In genomic region chr15:10690219-10690618, GRCm38 (mm10) we compare ENCODE assay signal across 10 mouse cellular contexts. TPM values are rescaled to one million over a fixed set of nuclear protein-coding genes. Genes with fewer than 3 reads are reported as not detected.
DNase-seq lines count a peak whose midpoint lies in the region; ATAC-seq and TF ChIP-seq lines count a peak whose summit lies in the region.
"Had no signal": no experiment of that assay in that cellular context is flagged by ENCODE, and none has a peak within 500 bp of the region (broad histone marks: within the 10 kb centered on the region; RNA-seq: fewer than 3 reads in every experiment).

No protein-coding gene starts in this region.

- DNase-seq in frontal cortex, postnatal 25 days (ENCODE audit: low spot score in 2 of 2) = no peak
- DNase-seq in urinary bladder, postnatal 14 days (ENCODE audit: low spot score) = peak; percentile 43
- DNase-seq in urinary bladder, postnatal 10 days (ENCODE audit: low spot score) = no peak
- DNase-seq in liver, embryonic 14.5 days (ENCODE audit: low read depth in 3 of 3, low spot score in 3 of 3) = peak in 2 of 3 experiments; percentile 22 to 30
- peak; percentile 84 for DNase-seq in yolk sac, embryonic 10.5 days (ENCODE audit: low spot score)
- DNase-seq in urinary bladder, postnatal 25 days (ENCODE audit: low spot score) = no peak
- DNase-seq in right cerebral cortex, postnatal 25 days = no peak
- DNase-seq: adrenal gland, postnatal 36 days had no signal

- H3K4me2 ChIP-seq in liver, embryonic 14.5 days (ENCODE audit: low read depth) = peak overlapping the region; percentile 18
- H3K4me2 ChIP-seq: midbrain, embryonic 12.5 days had no signal

- no peaks in the 10 kb centered on the region for H3K9me3 ChIP-seq in liver, embryonic 14.5 days (ENCODE audit: control insufficient read depth, low read length)
- H3K9me3 ChIP-seq: midbrain, embryonic 12.5 days had no signal

- TF ChIP-seq CTCF in liver, embryonic 14.5 days (IDR thresholded peaks at IDR 0.05; ENCODE audit: low read depth) = no peak

- H3K4me3 ChIP-seq in liver, embryonic 14.5 days (ENCODE audit: insufficient read depth in 1 of 2, low read depth in 2 of 2, low read length in 2 of 2) = no peak overlapping the region
- H3K4me3 ChIP-seq: midbrain, embryonic 12.5 days had no signal

- no peak for TF ChIP-seq EP300 in liver, embryonic 14.5 days (IDR thresholded peaks at IDR 0.05; ENCODE audit: low read depth)

- H3K9ac ChIP-seq in liver, embryonic 14.5 days (replicated peaks) = no peak overlapping the region
- H3K9ac ChIP-seq: midbrain, embryonic 12.5 days had no signal

- ATAC-seq in frontal cortex, adult (ENCODE audit: low TSS enrichment) = 0 out of 2 replicates have a peak, but pooled peaks have one; percentile 29
- ATAC-seq in liver, embryonic 14.5 days (ENCODE audit: insufficient read depth) = peak; percentile 71

- no peaks in the 10 kb centered on the region for H3K36me3 ChIP-seq in liver, embryonic 14.5 days (replicated peaks; ENCODE audit: control insufficient read depth, insufficient read depth, low read depth)

- no peaks in the 10 kb centered on the region for H3K27me3 ChIP-seq in liver, embryonic 14.5 days (ENCODE audit: control insufficient read depth, insufficient read depth, low read length)
- H3K27me3 ChIP-seq: midbrain, embryonic 12.5 days had no signal

- 68% methylated on average over 13 of the region's 13 CpGs for WGBS in liver, embryonic 14.5 days (ENCODE audit: insufficient replicate concordance)

- H3K27ac ChIP-seq in liver, embryonic 14.5 days = no peak overlapping the region; the same call in 1 of the 2 replicates
- H3K27ac ChIP-seq: midbrain, embryonic 12.5 days had no signal

- peaks cover 0 to 18% of the 10 kb centered on the region in 2 experiments; a peak in 2 of 4 replicates for H3K4me1 ChIP-seq in liver, embryonic 14.5 days (replicated peaks; ENCODE audit: control insufficient read depth in 2 of 2, insufficient read depth in 2 of 2, low read length in 1 of 2)

RNA-seq across cellular contexts. Expression of gene Rai14, which starts 24.2 kb away (rescaled TPM):
- polyA plus RNA-seq in liver, embryonic 14.5 days (2012; rRNA removed) = 2.0 and 2.9 TPM in 2 replicates
- polyA plus RNA-seq in liver, embryonic 14.5 days (2014; fragmentation: Nextera tagmentation; extraction: Ambion mirVana) = 3.5 and 3.7 TPM in 2 replicates

Comparison
In these comparisons a context has a peak if more than half of its experiments do, and no peak if none do; other contexts are left out.
1. DNase-seq: peak in urinary bladder, postnatal 14 days (single experiment), liver, embryonic 14.5 days (2 of 3) and yolk sac, embryonic 10.5 days (single experiment); none in frontal cortex, postnatal 25 days (0 of 2), urinary bladder, postnatal 10 days (single experiment), urinary bladder, postnatal 25 days (single experiment) and right cerebral cortex, postnatal 25 days (single experiment).